Mouse (Mus musculus) embryonic facial prominence, embryonic 10.5 days (tissue): ENCODE data around the gene Cmtm5. TPM values are rescaled to one million over a fixed set of nuclear protein-coding genes. Genes with fewer than 3 reads are reported as not detected.

Experiments
- DNase-seq: peaks from one replicate; pipeline ENCODE4 v3.0.0-alpha.2; 2017; ENCODE audit warnings: low spot score
- H3K27ac ChIP-seq: fragments of 300-500 bp; sonication (generic); replicated peaks from 2 replicates; pipeline ENCODE4 v1.5.1; 2016; ENCODE audit warnings: mild to moderate bottlenecking
- H3K27me3 ChIP-seq: fragments of 300-500 bp; sonication (generic); replicated peaks from 2 replicates; pipeline ENCODE4 v1.6.1; 2016; ENCODE audit warnings: low read depth, mild to moderate bottlenecking; ENCODE audit not compliant: poor library complexity, severe bottlenecking
- H3K36me3 ChIP-seq: fragments of 300-500 bp; sonication (generic); replicated peaks from 2 replicates; pipeline ENCODE4 v1.6.1; 2016; ENCODE audit warnings: mild to moderate bottlenecking, moderate library complexity
- H3K4me1 ChIP-seq: fragments of 300-500 bp; sonication (generic); 2 replicates; pipeline ENCODE4 v1.6.1; 2016
- H3K4me3 ChIP-seq: fragments of 300-500 bp; sonication (generic); 2 replicates; pipeline ENCODE4 v1.5.1; 2016; ENCODE audit warnings: mild to moderate bottlenecking, moderate library complexity
- H3K9me3 ChIP-seq: fragments of 300-500 bp; sonication (generic); 2 replicates; pipeline ENCODE4 v1.6.1; 2016; ENCODE audit warnings: mild to moderate bottlenecking
- WGBS: fragments of 180-500 bp; shearing (Covaris S2); methylation state at CpG from one replicate; pipeline ENCODE4 v1.1.7; 2016; 5-methylcytosine and 5-hydroxymethylcytosine counted together
- polyA plus RNA-seq: library from polyadenylated mRNA; unstranded; fragments of >200 nt; fragmentation: Nextera tagmentation; extraction: Ambion mirVana; gene quantifications from 2 replicates; pipeline ENCODE4 v1.2.1, GENCODE M21; 2016

The Cmtm5 gene
- polyA plus RNA-seq, result 2.2 and 2.7 TPM in 2 replicates

- DNase-seq, result peak; percentile 38
- Histone ChIP-seq H3K27me3 (no peaks in the 10 kb centered on the region), H3K4me3 (peak within 1 kb of the TSS; percentile 26; the same call in 1 of the 2 replicates), H3K27ac (peak within 1 kb of the TSS; percentile 84), H3K36me3 (no peaks in the 10 kb centered on the region), H3K9me3 (no peaks in the 10 kb centered on the region), H3K4me1 (peaks cover 38% of the 10 kb centered on the region)
- WGBS, result 21% methylated on average over 8 of the region's 8 CpGs
These were observed at the start of gene Cmtm5 for GRCm38 (mm10) chr14:54935904-54936830. Gene Cmtm5 (plus strand): TSS chr14:54936261.

GRCm38 (mm10) chr14:54892200-54892599 lies 43.9 kb upstream of the Cmtm5 start, which contains the start of gene Pabpn1:
Gene Pabpn1 (plus strand): TSS chr14:54892500.
- H3K4me3 ChIP-seq, result peak within 1 kb of the TSS; percentile 97
- H3K27ac ChIP-seq, result peak within 1 kb of the TSS; percentile 100
- no peak for DNase-seq
- H3K36me3 ChIP-seq, result peaks cover 22% of the 10 kb centered on the region
- H3K27me3 ChIP-seq, result no peaks in the 10 kb centered on the region
- WGBS, result 89% methylated on average over 3 of the region's 3 CpGs
- H3K4me1 ChIP-seq, result peaks cover 25% of the 10 kb centered on the region
- no peaks in the 10 kb centered on the region for H3K9me3 ChIP-seq

GRCm38 (mm10) chr14:54893651-54894181 lies 42.3 kb upstream of the Cmtm5 start:
- WGBS, result under 1% methylated on average over 38 of the region's 38 CpGs
- DNase-seq, result peak; percentile 96
- Histone ChIP-seq H3K27me3 (no peaks in the 10 kb centered on the region), H3K36me3 (peaks cover 35% of the 10 kb centered on the region), H3K4me3 (peak overlapping the region; percentile 97), H3K27ac (peak overlapping the region; percentile 100), H3K9me3 (no peaks in the 10 kb centered on the region), H3K4me1 (peaks cover 26% of the 10 kb centered on the region)

- Histone ChIP-seq H3K27ac (peak overlapping the region; percentile 100), H3K4me1 (peaks cover 26% of the 10 kb centered on the region), H3K4me3 (peak overlapping the region; percentile 97), H3K9me3 (no peaks in the 10 kb centered on the region), H3K27me3 (no peaks in the 10 kb centered on the region), H3K36me3 (peaks cover 42% of the 10 kb centered on the region)
- WGBS, result under 1% methylated on average over 54 of the region's 54 CpGs
- DNase-seq, result peak; percentile 76
These were observed 41.5 kb upstream of the Cmtm5 start for GRCm38 (mm10) chr14:54894296-54895151.

- Histone ChIP-seq H3K36me3 (peaks cover 45% of the 10 kb centered on the region), H3K27me3 (no peaks in the 10 kb centered on the region), H3K4me1 (peaks cover 26% of the 10 kb centered on the region), H3K9me3 (no peaks in the 10 kb centered on the region), H3K27ac (no peak overlapping the region), H3K4me3 (peak overlapping the region; percentile 9; the same call in 1 of the 2 replicates)
- 51% methylated on average over 2 of the region's 2 CpGs for WGBS
- DNase-seq, result no peak
These were observed 38.6 kb upstream of the Cmtm5 start for GRCm38 (mm10) chr14:54897445-54897844.

- WGBS, result under 1% methylated on average over 3 of the region's 3 CpGs
- H3K4me3 ChIP-seq, result no peak overlapping the region
- peaks cover 66% of the 10 kb centered on the region for H3K36me3 ChIP-seq
These were observed 35.7 kb upstream of the Cmtm5 start for GRCm38 (mm10) chr14:54900383-54900782.

GRCm38 (mm10) chr14:54903641-54904040 lies 32.4 kb upstream of the Cmtm5 start:
- H3K27me3 ChIP-seq, result no peaks in the 10 kb centered on the region
- H3K4me3 ChIP-seq, result no peak overlapping the region
- H3K36me3 ChIP-seq, result peaks cover 65% of the 10 kb centered on the region
- H3K27ac ChIP-seq, result no peak overlapping the region
- H3K9me3 ChIP-seq, result no peaks in the 10 kb centered on the region
- no peak for DNase-seq
- peaks cover 17% of the 10 kb centered on the region for H3K4me1 ChIP-seq
- WGBS, result 82% methylated on average over 4 of the region's 4 CpGs

More at GRCm38 (mm10) chr14:54900383-54900782, 35.7 kb upstream of the Cmtm5 start:
- H3K4me1 ChIP-seq, result peaks cover 13% of the 10 kb centered on the region
- DNase-seq, result peak; percentile 70
- H3K27me3 ChIP-seq, result no peaks in the 10 kb centered on the region
- H3K27ac ChIP-seq, result no peak overlapping the region
- no peaks in the 10 kb centered on the region for H3K9me3 ChIP-seq

- Histone ChIP-seq H3K27ac (no peak overlapping the region), H3K4me3 (peak overlapping the region; percentile 21; the same call in 1 of the 2 replicates), H3K27me3 (no peaks in the 10 kb centered on the region), H3K4me1 (peaks cover 55% of the 10 kb centered on the region), H3K36me3 (peaks cover 78% of the 10 kb centered on the region), H3K9me3 (no peaks in the 10 kb centered on the region)
- no peak for DNase-seq
- 81% methylated on average over 7 of the region's 7 CpGs for WGBS
These were observed 27.4 kb upstream of the Cmtm5 start for GRCm38 (mm10) chr14:54908682-54909081.

- Histone ChIP-seq H3K27me3 (no peaks in the 10 kb centered on the region), H3K36me3 (peaks cover 67% of the 10 kb centered on the region), H3K4me3 (peak overlapping the region; percentile 98), H3K27ac (peak overlapping the region; percentile 95), H3K9me3 (no peaks in the 10 kb centered on the region), H3K4me1 (peaks cover 52% of the 10 kb centered on the region)
- 2% methylated on average over 69 of the region's 69 CpGs for WGBS
- peak; percentile 57 for DNase-seq
These were observed 23.8 kb upstream of the Cmtm5 start for GRCm38 (mm10) chr14:54912109-54912850.

- Histone ChIP-seq H3K36me3 (peaks cover 67% of the 10 kb centered on the region), H3K4me3 (peak within 1 kb of the TSS; percentile 98), H3K27me3 (no peaks in the 10 kb centered on the region), H3K9me3 (no peaks in the 10 kb centered on the region), H3K4me1 (peaks cover 46% of the 10 kb centered on the region), H3K27ac (peak within 1 kb of the TSS; percentile 95)
- under 1% methylated on average over 28 of the region's 28 CpGs for WGBS
- DNase-seq, result peak; percentile 87
These were observed 23.2 kb upstream of the Cmtm5 start, which contains the start of gene Slc22a17 for GRCm38 (mm10) chr14:54912886-54913285. Gene Slc22a17 (minus strand): TSS chr14:54913132.

- WGBS, result 19% methylated on average over 10 of the region's 10 CpGs
- Histone ChIP-seq H3K36me3 (peaks cover 67% of the 10 kb centered on the region), H3K4me1 (peaks cover 43% of the 10 kb centered on the region), H3K9me3 (no peaks in the 10 kb centered on the region), H3K27me3 (no peaks in the 10 kb centered on the region), H3K27ac (peak overlapping the region; percentile 95), H3K4me3 (peak overlapping the region; percentile 98)
- DNase-seq, result peak; percentile 22
These were observed 22.7 kb upstream of the Cmtm5 start for GRCm38 (mm10) chr14:54913343-54913742.
